Mouse (Mus musculus) forebrain, embryonic 16.5 days (tissue): ENCODE data around the gene Lrrc20. TPM values are rescaled to one million over a fixed set of nuclear protein-coding genes. Genes with fewer than 3 reads are reported as not detected.

Source experiments
- ATAC-seq: fragments of 200-750 bp; cut with Nextera tagmentation; 2 replicates; pipeline ENCODE4 v1.8.0; 2017; ENCODE audit warnings: mild to moderate bottlenecking, moderate library complexity
- H3K27ac ChIP-seq: fragments of 300-500 bp; sonication (generic); 2 replicates; pipeline ENCODE4 v1.5.1; 2014; ENCODE audit warnings: low read length, control low read depth
- H3K27me3 ChIP-seq: fragments of 300-500 bp; sonication (generic); replicated peaks from 2 replicates; pipeline ENCODE4 v1.6.1; 2014; ENCODE audit warnings: low read length; ENCODE audit not compliant: control insufficient read depth, insufficient read depth
- H3K36me3 ChIP-seq: fragments of 300-500 bp; sonication (generic); 2 replicates; pipeline ENCODE4 v1.6.1; 2014; ENCODE audit not compliant: control insufficient read depth, insufficient read depth
- H3K4me1 ChIP-seq: fragments of 300-500 bp; sonication (generic); replicated peaks from 2 replicates; pipeline ENCODE4 v1.6.1; 2014; ENCODE audit warnings: low read length; ENCODE audit not compliant: control insufficient read depth, insufficient read depth
- H3K4me2 ChIP-seq: fragments of 300-500 bp; sonication (generic); 2 replicates; pipeline ENCODE4 v1.6.1; 2014; ENCODE audit warnings: mild to moderate bottlenecking, low read length, control low read depth
- H3K4me3 ChIP-seq: fragments of 300-500 bp; sonication (generic); replicated peaks from 2 replicates; pipeline ENCODE4 v1.5.1; 2014; ENCODE audit warnings: mild to moderate bottlenecking, low read length, control low read depth
- H3K9ac ChIP-seq: fragments of 300-500 bp; sonication (generic); replicated peaks from 2 replicates; pipeline ENCODE4 v1.6.1; 2014; ENCODE audit warnings: low read depth, low read length, control low read depth
- H3K9me3 ChIP-seq: fragments of 300-500 bp; sonication (generic); 2 replicates; pipeline ENCODE4 v1.6.1; 2016; ENCODE audit warnings: low read length; ENCODE audit not compliant: control insufficient read depth
- WGBS: fragments of 180-500 bp; shearing (Covaris S2); extraction: QIAGEN DNeasy Blood & Tissue Kit; methylation state at CpG from one replicate; pipeline ENCODE4 v1.1.7; 2014; 5-methylcytosine and 5-hydroxymethylcytosine counted together
- polyA plus RNA-seq: library from polyadenylated mRNA; unstranded; fragments of >200 nt; fragmentation: Nextera tagmentation; extraction: Ambion mirVana; gene quantifications from 2 replicates; pipeline ENCODE4 v1.2.1, GENCODE M21; 2015

Gene Lrrc20
- polyA plus RNA-seq, 1 experiment from 2014 or later = 25.7 TPM

DNA sequence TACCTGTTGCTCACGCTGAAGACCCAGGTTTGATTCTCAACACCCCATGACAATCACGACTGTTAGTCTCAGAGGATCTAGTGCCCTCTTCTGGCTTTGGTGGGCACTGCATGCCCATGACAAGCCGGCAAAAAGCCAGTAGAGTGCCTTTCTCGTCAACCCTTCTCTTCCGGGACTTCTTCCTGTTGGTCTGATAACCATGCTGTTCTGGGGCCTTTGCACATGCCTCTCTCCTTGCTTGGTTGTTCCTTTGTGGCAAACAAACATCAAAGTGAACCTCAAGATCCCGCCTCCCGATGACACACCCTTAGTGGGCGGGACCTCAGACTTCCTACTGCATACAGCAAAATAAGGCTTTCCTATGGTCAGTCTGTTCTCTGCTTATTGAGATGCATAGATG lies 9.4 kb upstream of the Lrrc20 start:
- no peaks in the 10 kb centered on the region for H3K27me3 ChIP-seq
- no peaks in the 10 kb centered on the region for H3K36me3 ChIP-seq
- no peak for ATAC-seq
- WGBS = 68% methylated on average over 8 of the region's 8 CpGs
- H3K9me3 ChIP-seq = no peaks in the 10 kb centered on the region
- H3K4me1 ChIP-seq = no peaks in the 10 kb centered on the region
- H3K27ac ChIP-seq = no peak overlapping the region
- no peak overlapping the region for H3K9ac ChIP-seq
- no peak overlapping the region for H3K4me3 ChIP-seq
- H3K4me2 ChIP-seq = no peak overlapping the region

DNA sequence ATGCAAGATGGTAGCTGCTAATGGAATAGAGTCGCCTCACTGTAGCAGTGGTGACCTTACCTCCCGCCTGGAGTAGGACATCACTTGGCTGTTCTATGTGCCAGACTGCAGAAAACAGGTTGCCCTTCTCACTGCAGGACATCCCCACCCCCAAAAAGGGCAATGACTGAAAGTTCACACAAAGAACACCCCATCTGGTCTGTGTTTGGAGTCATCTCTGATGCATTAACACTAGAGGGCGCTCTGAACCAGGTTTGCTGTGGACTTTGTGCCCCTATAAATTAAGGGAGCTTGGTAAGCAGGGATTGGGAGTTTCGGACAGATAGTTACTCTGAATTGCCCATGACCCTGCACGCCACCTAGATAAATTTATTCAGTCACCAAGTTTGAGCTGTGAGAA lies 8.7 kb upstream of the Lrrc20 start:
- peak; percentile 47; the same call in 1 of the 2 replicates for ATAC-seq
- Histone ChIP-seq H3K4me3 (no peak overlapping the region), H3K9ac (no peak overlapping the region), H3K4me1 (no peaks in the 10 kb centered on the region), H3K27ac (no peak overlapping the region), H3K36me3 (no peaks in the 10 kb centered on the region), H3K27me3 (no peaks in the 10 kb centered on the region), H3K4me2 (no peak overlapping the region), H3K9me3 (no peaks in the 10 kb centered on the region)
- WGBS = 22% methylated on average over 5 of the region's 5 CpGs

DNA sequence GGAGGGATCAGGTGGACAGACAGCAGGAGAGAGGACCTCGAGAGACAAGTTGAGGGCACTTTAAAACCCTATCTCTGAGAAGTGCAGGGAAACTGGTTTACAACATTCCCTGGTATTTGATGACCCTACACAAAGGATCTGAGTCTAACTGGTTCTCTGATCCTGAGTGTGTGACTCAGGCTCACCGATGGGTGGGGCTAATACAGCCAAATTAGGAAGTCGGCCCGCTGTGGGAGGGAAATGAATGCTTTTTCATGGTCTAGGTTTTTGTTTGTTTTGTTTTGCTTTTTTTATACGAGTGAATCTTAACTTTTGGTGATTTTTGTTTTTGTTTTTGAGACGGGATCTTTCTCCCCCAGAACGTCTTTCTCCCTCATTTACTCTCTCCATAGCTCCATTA lies 6.7 kb upstream of the Lrrc20 start:
- Histone ChIP-seq H3K9me3 (no peaks in the 10 kb centered on the region), H3K9ac (no peak overlapping the region), H3K27me3 (no peaks in the 10 kb centered on the region), H3K4me3 (no peak overlapping the region), H3K27ac (no peak overlapping the region), H3K4me1 (peaks cover 4% of the 10 kb centered on the region), H3K4me2 (no peak overlapping the region), H3K36me3 (no peaks in the 10 kb centered on the region)
- no peak for ATAC-seq
- WGBS = 70% methylated on average over 7 of the region's 7 CpGs

DNA sequence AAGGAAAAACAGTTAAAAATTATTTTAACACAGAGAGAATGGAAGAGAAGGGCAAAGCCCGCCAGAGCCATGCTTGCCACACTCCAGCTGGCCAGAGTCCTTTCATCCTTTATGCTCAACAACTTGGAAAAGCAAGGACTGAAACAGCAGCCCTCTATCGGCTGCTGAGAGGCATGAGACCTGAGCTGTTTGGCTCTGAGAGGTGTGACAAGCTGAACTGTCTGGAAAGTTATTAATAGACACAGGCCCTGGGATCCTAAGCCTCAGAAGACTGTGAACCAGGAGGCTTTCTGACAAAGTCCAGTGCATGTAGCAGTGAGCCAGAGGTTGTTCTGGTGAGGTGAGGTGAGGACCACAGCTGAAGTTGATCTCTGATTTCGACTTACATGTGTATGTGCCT lies 2.0 kb upstream of the Lrrc20 start:
- no peak overlapping the region for H3K9ac ChIP-seq
- H3K9me3 ChIP-seq = no peaks in the 10 kb centered on the region
- ATAC-seq = no peak
- peaks cover 23% of the 10 kb centered on the region for H3K4me1 ChIP-seq
- no peaks in the 10 kb centered on the region for H3K27me3 ChIP-seq
- H3K36me3 ChIP-seq = no peaks in the 10 kb centered on the region
- 77% methylated on average over 3 of the region's 3 CpGs for WGBS
- H3K27ac ChIP-seq = no peak overlapping the region
- no peak overlapping the region for H3K4me3 ChIP-seq
- no peak overlapping the region for H3K4me2 ChIP-seq

DNA sequence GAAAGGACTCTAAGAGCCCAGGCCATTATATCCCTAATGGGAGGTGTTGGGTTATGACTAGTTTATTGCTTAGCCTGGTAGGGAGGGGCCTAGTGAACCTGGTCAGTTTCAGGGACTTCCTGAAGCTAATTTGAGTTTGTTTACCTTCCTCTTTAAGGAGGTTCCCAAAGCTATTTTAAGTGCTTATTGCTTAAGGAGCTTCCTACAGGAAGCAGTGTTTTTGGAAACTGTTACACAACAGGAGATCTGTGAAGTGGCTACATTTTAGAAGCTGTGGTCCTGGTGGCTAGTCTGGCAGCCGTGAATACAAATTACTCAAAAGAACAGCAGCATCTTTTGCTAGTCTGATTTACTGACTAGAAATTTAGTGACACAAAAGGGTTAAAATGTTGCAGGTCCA lies 1.3 kb upstream of the Lrrc20 start:
- Histone ChIP-seq H3K9me3 (no peaks in the 10 kb centered on the region), H3K4me1 (peaks cover 23% of the 10 kb centered on the region), H3K9ac (peak overlapping the region; percentile 44), H3K27me3 (no peaks in the 10 kb centered on the region), H3K27ac (no peak overlapping the region; the same call in 1 of the 2 replicates), H3K4me3 (peak overlapping the region; percentile 86), H3K36me3 (no peaks in the 10 kb centered on the region), H3K4me2 (peak overlapping the region; percentile 97)
- 83% methylated on average over 1 of the region's 1 CpGs for WGBS
- ATAC-seq = no peak

DNA sequence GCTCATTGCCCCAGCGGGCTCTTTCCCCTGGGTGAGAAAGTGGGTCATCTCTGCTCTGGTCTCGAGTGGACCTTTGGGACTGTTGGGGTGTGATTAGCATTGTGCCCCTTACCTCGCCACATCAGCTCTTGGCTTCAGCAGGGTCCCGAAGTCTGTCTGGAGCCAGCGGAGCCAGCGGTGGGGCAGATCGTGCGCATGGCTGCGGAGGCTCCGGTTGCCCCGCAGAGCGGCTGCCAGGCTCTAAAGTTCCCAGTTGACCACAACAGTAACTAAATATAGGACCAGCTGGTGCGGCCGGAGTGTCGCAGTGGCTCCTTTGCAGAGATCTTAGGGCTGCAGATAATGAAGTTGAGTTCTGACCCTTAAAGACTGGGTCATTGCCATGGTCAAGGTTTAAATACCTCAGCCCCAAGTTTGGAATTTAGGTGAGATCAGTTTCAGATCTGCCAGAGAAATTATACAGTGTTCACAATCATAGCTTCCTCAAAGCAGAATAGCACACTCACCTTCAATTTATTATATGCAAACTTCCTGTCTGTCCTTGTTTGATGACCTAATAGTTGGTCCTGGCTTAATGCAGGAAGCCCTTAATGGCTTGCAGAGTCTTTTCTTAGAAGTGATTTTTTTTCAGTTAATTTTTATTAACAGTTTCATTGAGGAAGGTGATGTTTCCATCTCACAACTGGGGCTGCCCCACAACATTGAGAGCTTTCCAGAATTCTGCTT lies 1.0 kb downstream of the Lrrc20 start:
- H3K4me1 ChIP-seq = peaks cover 23% of the 10 kb centered on the region
- 3% methylated on average over 15 of the region's 15 CpGs for WGBS
- no peak overlapping the region for H3K27ac ChIP-seq

DNA sequence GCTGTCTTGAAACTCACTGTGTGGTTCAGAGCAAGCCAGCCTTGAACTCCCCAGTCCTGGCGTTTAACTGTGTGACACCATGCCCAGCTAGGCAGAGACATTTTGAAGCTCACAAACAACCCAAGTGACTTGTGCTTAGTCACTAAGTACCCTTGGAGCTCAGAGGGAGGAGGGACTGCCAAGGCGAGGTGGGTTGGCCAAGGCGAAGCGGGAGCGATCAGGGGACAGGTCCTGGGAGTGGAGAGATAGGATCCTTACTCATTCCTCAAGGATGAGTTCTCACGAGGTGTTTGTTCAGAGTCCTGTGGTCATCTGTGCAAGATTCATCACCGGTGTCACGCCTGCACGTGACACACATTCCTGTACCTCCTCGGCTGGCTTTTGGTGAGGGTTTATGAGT lies 3.9 kb downstream of the Lrrc20 start:
- Histone ChIP-seq H3K27ac (no peak overlapping the region), H3K27me3 (no peaks in the 10 kb centered on the region), H3K9ac (no peak overlapping the region), H3K4me1 (peaks cover 14% of the 10 kb centered on the region), H3K9me3 (no peaks in the 10 kb centered on the region), H3K4me3 (no peak overlapping the region), H3K4me2 (no peak overlapping the region), H3K36me3 (no peaks in the 10 kb centered on the region)
- ATAC-seq = no peak
- 93% methylated on average over 10 of the region's 10 CpGs for WGBS

More for the DNA sequence above, 1.0 kb downstream of the Lrrc20 start:
- no peaks in the 10 kb centered on the region for H3K36me3 ChIP-seq
- H3K9ac ChIP-seq = peak overlapping the region; percentile 87
- H3K4me3 ChIP-seq = peak overlapping the region; percentile 86
- no peak for ATAC-seq
- H3K4me2 ChIP-seq = peak overlapping the region; percentile 97
- H3K9me3 ChIP-seq = no peaks in the 10 kb centered on the region
- H3K27me3 ChIP-seq = no peaks in the 10 kb centered on the region

DNA sequence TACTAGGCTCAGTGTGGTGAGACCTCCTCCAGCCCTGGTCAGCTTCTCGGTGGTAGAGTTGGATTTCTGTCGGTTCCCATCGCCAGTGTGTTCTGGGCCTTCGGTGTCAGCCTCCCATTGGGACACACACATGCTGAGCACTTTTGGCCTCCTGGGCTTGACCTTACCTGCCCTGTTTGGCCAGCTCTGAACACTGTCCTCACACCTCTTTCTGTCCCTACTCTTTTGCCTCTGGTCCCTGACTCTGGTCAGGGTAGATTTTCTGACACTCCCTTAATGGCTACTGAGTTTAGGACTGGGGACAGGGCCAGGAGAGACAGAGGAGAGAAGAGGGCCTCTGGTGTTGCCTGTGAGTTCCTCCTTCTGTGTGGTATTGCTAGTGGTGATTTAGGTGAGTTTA lies 4.3 kb downstream of the Lrrc20 start:
- no peak overlapping the region for H3K4me2 ChIP-seq
- no peaks in the 10 kb centered on the region for H3K36me3 ChIP-seq
- no peak for ATAC-seq
- no peaks in the 10 kb centered on the region for H3K9me3 ChIP-seq
- H3K4me3 ChIP-seq = no peak overlapping the region
- no peaks in the 10 kb centered on the region for H3K27me3 ChIP-seq
- H3K9ac ChIP-seq = no peak overlapping the region
- 100% methylated on average over 4 of the region's 4 CpGs for WGBS
- no peak overlapping the region for H3K27ac ChIP-seq
- H3K4me1 ChIP-seq = peaks cover 9% of the 10 kb centered on the region

DNA sequence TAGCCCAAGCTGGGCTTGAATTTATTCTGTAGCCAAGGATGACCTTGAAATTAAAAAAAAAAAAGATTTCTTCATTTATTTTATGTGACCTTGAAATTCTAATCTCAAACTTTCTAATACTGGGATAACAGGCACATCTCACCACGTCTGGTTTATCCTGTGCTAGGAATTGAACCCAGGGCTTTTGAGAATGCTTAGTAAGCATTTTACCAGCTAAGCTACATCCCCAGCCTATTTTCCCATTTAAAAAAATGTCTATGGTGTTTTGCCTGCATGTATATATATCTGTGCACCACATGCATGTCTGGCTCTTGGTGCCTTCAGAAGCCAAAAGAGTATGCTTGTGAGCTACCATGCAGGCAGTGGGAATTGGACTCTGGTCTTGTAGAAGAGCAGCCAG lies 4.9 kb downstream of the Lrrc20 start:
- WGBS = 66% methylated on average over 1 of the region's 1 CpGs
- ATAC-seq = no peak
- no peaks in the 10 kb centered on the region for H3K9me3 ChIP-seq
- H3K27me3 ChIP-seq = no peaks in the 10 kb centered on the region
- no peak overlapping the region for H3K27ac ChIP-seq
- H3K4me2 ChIP-seq = no peak overlapping the region
- no peak overlapping the region for H3K4me3 ChIP-seq
- H3K36me3 ChIP-seq = no peaks in the 10 kb centered on the region
- H3K4me1 ChIP-seq = peaks cover 9% of the 10 kb centered on the region
- no peak overlapping the region for H3K9ac ChIP-seq

DNA sequence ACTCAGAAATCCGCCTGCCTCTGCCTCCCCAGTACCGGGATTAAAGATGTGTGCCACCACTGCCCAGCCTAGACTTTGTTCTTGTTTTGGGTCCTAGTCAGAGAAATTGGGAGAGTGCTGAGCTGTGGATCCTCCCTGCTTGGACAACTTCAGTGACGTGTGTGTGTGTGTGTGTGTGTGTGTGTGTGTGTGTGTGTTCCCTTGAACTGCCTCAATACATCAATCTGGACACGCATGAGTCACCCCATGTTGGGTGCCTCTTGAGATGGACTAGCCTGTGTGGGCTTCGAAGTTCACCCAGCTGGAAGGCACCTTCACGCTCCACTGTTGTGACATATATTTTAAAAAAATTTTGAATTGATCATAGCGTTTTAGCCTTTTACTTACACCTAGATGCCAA lies 7.2 kb downstream of the Lrrc20 start:
- Histone ChIP-seq H3K4me1 (no peaks in the 10 kb centered on the region), H3K4me3 (no peak overlapping the region), H3K27ac (no peak overlapping the region), H3K27me3 (no peaks in the 10 kb centered on the region), H3K4me2 (no peak overlapping the region), H3K9ac (no peak overlapping the region), H3K36me3 (no peaks in the 10 kb centered on the region), H3K9me3 (no peaks in the 10 kb centered on the region)
- 86% methylated on average over 7 of the region's 7 CpGs for WGBS
- ATAC-seq = no peak
